Mouse (Mus musculus) midbrain, embryonic 11.5 days (tissue): ENCODE results near the gene Catsperg1. TPM values are rescaled to one million over a fixed set of nuclear protein-coding genes. Genes with fewer than 3 reads are reported as not detected.

Source experiments
- ATAC-seq: fragments of 200-750 bp; cut with Nextera tagmentation; 2 replicates; pipeline ENCODE4 v1.8.0; 2017; ENCODE audit warnings: moderate TSS enrichment, moderate library complexity; ENCODE audit not compliant: low FRiP score
- DNase-seq: peaks from one replicate; pipeline ENCODE4 v3.0.0; 2015; ENCODE audit warnings: low spot score; ENCODE audit errors: missing footprints
- H3K27ac ChIP-seq: fragments of 300-500 bp; sonication (generic); 2 replicates; pipeline ENCODE4 v1.5.1; 2014; ENCODE audit warnings: low read depth, low read length
- H3K27me3 ChIP-seq: fragments of 300-500 bp; sonication (generic); 2 replicates; pipeline ENCODE4 v1.6.1; 2014; ENCODE audit warnings: mild to moderate bottlenecking, low read length, moderate library complexity, mixed read lengths; ENCODE audit not compliant: control insufficient read depth, insufficient read depth
- H3K36me3 ChIP-seq: fragments of 300-500 bp; sonication (generic); 2 replicates; pipeline ENCODE4 v1.6.1; 2014; ENCODE audit warnings: mild to moderate bottlenecking, low read length, moderate library complexity, mixed read lengths; ENCODE audit not compliant: control insufficient read depth, insufficient read depth
- H3K4me1 ChIP-seq: fragments of 300-500 bp; sonication (generic); 2 replicates; pipeline ENCODE4 v1.6.1; 2014; ENCODE audit warnings: low read length; ENCODE audit not compliant: control insufficient read depth, insufficient read depth
- H3K4me2 ChIP-seq: fragments of 300-500 bp; sonication (generic); 2 replicates; pipeline ENCODE4 v1.6.1; 2014; ENCODE audit warnings: mild to moderate bottlenecking, moderate library complexity
- H3K4me3 ChIP-seq: fragments of 300-500 bp; sonication (generic); 2 replicates; pipeline ENCODE4 v1.5.1; 2014; ENCODE audit warnings: low read depth, low read length
- H3K9ac ChIP-seq: fragments of 300-500 bp; sonication (generic); 2 replicates; pipeline ENCODE4 v1.6.1; 2014; ENCODE audit warnings: low read length
- H3K9me3 ChIP-seq: fragments of 300-500 bp; sonication (generic); 2 replicates; pipeline ENCODE4 v1.6.1; 2016; ENCODE audit warnings: low read length; ENCODE audit not compliant: control insufficient read depth
- WGBS: fragments of 180-500 bp; shearing (Covaris S2); extraction: QIAGEN DNeasy Blood & Tissue Kit; methylation state at CpG from one replicate; pipeline ENCODE4 v1.1.7; 2014; 5-methylcytosine and 5-hydroxymethylcytosine counted together
- polyA plus RNA-seq: library from polyadenylated mRNA; unstranded; fragments of >200 nt; fragmentation: Nextera tagmentation; extraction: Ambion mirVana; gene quantifications from 2 replicates; pipeline ENCODE4 v1.2.1, GENCODE M21; 2014

The Catsperg1 gene
- polyA plus RNA-seq, 1 experiment from 2014 or later: 0.36 TPM

- peaks cover 34% of the 10 kb centered on the region for H3K27me3 ChIP-seq
Measured at GRCm38 (mm10) chr7:29169231-29170065, 44.4 kb downstream of the Catsperg1 start.

GRCm38 (mm10) chr7:29168791-29169230 is 45.0 kb downstream of the Catsperg1 start:
- peak overlapping the region; percentile 61 for H3K27ac ChIP-seq
- peak overlapping the region; percentile 55 for H3K4me3 ChIP-seq
- H3K4me1 ChIP-seq: peaks cover 39% of the 10 kb centered on the region
- H3K9ac ChIP-seq: peak overlapping the region; percentile 67
- H3K27me3 ChIP-seq: peaks cover 32% of the 10 kb centered on the region
- 0% methylated on average over 14 of the region's 14 CpGs for WGBS
- peaks cover 4% of the 10 kb centered on the region; the same call in 1 of the 2 replicates for H3K36me3 ChIP-seq
- no peaks in the 10 kb centered on the region for H3K9me3 ChIP-seq
- peak overlapping the region; percentile 83 for H3K4me2 ChIP-seq
- ATAC-seq (peak; percentile 23), DNase-seq (peak; percentile 94)

More at GRCm38 (mm10) chr7:29169231-29170065, 44.4 kb downstream of the Catsperg1 start:
- H3K4me3 ChIP-seq: peak overlapping the region; percentile 55
- H3K27ac ChIP-seq: peak overlapping the region; percentile 61
- H3K4me2 ChIP-seq: peak overlapping the region; percentile 83
- H3K9me3 ChIP-seq: no peaks in the 10 kb centered on the region
- DNase-seq (peak; percentile 99), ATAC-seq (peak; percentile 80)
- peaks cover 7% of the 10 kb centered on the region; the same call in 1 of the 2 replicates for H3K36me3 ChIP-seq
- H3K9ac ChIP-seq: peak overlapping the region; percentile 67
- peaks cover 39% of the 10 kb centered on the region for H3K4me1 ChIP-seq
- WGBS: 1% methylated on average over 31 of the region's 39 CpGs

- peaks cover 39% of the 10 kb centered on the region for H3K4me1 ChIP-seq
- H3K27ac ChIP-seq: peak overlapping the region; percentile 61; the same call in 1 of the 2 replicates
- H3K9ac ChIP-seq: peak overlapping the region; percentile 67
- H3K4me2 ChIP-seq: peak overlapping the region; percentile 83
- no peaks in the 10 kb centered on the region for H3K9me3 ChIP-seq
- H3K4me3 ChIP-seq: peak overlapping the region; percentile 55
- DNase-seq (peak; percentile 87), ATAC-seq (no peak)
- no peaks in the 10 kb centered on the region for H3K36me3 ChIP-seq
- H3K27me3 ChIP-seq: peaks cover 26% of the 10 kb centered on the region
- WGBS: 2% methylated on average over 10 of the region's 10 CpGs
Measured at GRCm38 (mm10) chr7:29168121-29168695, 45.6 kb downstream of the Catsperg1 start.

- Histone ChIP-seq H3K27me3 (peaks cover 20% of the 10 kb centered on the region), H3K4me2 (peak overlapping the region; percentile 83), H3K36me3 (no peaks in the 10 kb centered on the region), H3K9ac (peak overlapping the region; percentile 67), H3K27ac (no peak overlapping the region), H3K4me1 (peaks cover 39% of the 10 kb centered on the region), H3K9me3 (no peaks in the 10 kb centered on the region), H3K4me3 (peak overlapping the region; percentile 55; the same call in 1 of the 2 replicates)
- whole genome bisulfite sequencing: 9% methylated on average over 18 of the region's 19 CpGs
- ATAC-seq (no peak), DNase-seq (no peak)
Measured at GRCm38 (mm10) chr7:29167656-29168055, 46.2 kb downstream of the Catsperg1 start.

- 21% methylated on average over 9 of the region's 9 CpGs for WGBS
- H3K9me3 ChIP-seq: no peaks in the 10 kb centered on the region
- no peak overlapping the region for H3K4me2 ChIP-seq
- no peaks in the 10 kb centered on the region for H3K36me3 ChIP-seq
- DNase-seq (no peak), ATAC-seq (no peak)
- H3K4me1 ChIP-seq: peaks cover 6% of the 10 kb centered on the region
- no peak overlapping the region for H3K27ac ChIP-seq
- H3K4me3 ChIP-seq: no peak overlapping the region
- no peak overlapping the region for H3K9ac ChIP-seq
- H3K27me3 ChIP-seq: peaks cover 3% of the 10 kb centered on the region
Measured at GRCm38 (mm10) chr7:29162750-29163525, 50.9 kb downstream of the Catsperg1 start.

- no peak overlapping the region for H3K4me2 ChIP-seq
- 84% methylated on average over 5 of the region's 5 CpGs for WGBS
- ATAC-seq: no peak
- H3K36me3 ChIP-seq: no peaks in the 10 kb centered on the region
- 0 out of 2 replicates have a peak, but pooled peaks cover 2% of the 10 kb centered on the region for H3K4me1 ChIP-seq
- no peak overlapping the region for H3K9ac ChIP-seq
- H3K27me3 ChIP-seq: no peaks in the 10 kb centered on the region; the same call in none of the 2 replicates
- no peak for DNase-seq
- H3K27ac ChIP-seq: no peak overlapping the region
- H3K4me3 ChIP-seq: no peak overlapping the region
- no peaks in the 10 kb centered on the region for H3K9me3 ChIP-seq
Measured at GRCm38 (mm10) chr7:29162294-29162693, 51.5 kb downstream of the Catsperg1 start.

GRCm38 (mm10) chr7:29158264-29158663 is 55.6 kb downstream of the Catsperg1 start:
- Histone ChIP-seq H3K4me2 (0 out of 2 replicates have a peak overlapping the region, but pooled peaks have one; percentile 0), H3K9me3 (no peaks in the 10 kb centered on the region), H3K4me1 (peaks cover 9% of the 10 kb centered on the region), H3K9ac (no peak overlapping the region), H3K36me3 (no peaks in the 10 kb centered on the region), H3K27ac (no peak overlapping the region), H3K4me3 (no peak overlapping the region), H3K27me3 (no peaks in the 10 kb centered on the region; the same call in none of the 2 replicates)
- no peak for ATAC-seq
- under 1% methylated on average over 5 of the region's 5 CpGs for WGBS
- DNase-seq: no peak

GRCm38 (mm10) chr7:29155838-29156782 is 57.7 kb downstream of the Catsperg1 start, which contains the start of gene Fam98c:
TSS of gene Fam98c (minus strand) at chr7:29156234.
- H3K27me3 ChIP-seq: no peaks in the 10 kb centered on the region; the same call in none of the 2 replicates
- 4% methylated on average over 68 of the region's 68 CpGs for WGBS
- DNase-seq (peak; percentile 98), ATAC-seq (peak; percentile 86)
- H3K4me3 ChIP-seq: peak within 1 kb of the TSS; percentile 77
- peaks cover 9% of the 10 kb centered on the region for H3K4me1 ChIP-seq
- H3K4me2 ChIP-seq: peak within 1 kb of the TSS; percentile 95
- H3K9me3 ChIP-seq: no peaks in the 10 kb centered on the region
- H3K36me3 ChIP-seq: no peaks in the 10 kb centered on the region
- peak within 1 kb of the TSS; percentile 77 for H3K27ac ChIP-seq
- H3K9ac ChIP-seq: peak within 1 kb of the TSS; percentile 74
